Mouse (Mus musculus): ENCODE results near the gene Sh3glb2. TPM values are rescaled to one million over a fixed set of nuclear protein-coding genes. Genes with fewer than 3 reads are reported as not detected.

Sh3glb2 gene
- polyA plus RNA-seq, 1 experiment from 2014 or later, result 84.8 TPM

DNA sequence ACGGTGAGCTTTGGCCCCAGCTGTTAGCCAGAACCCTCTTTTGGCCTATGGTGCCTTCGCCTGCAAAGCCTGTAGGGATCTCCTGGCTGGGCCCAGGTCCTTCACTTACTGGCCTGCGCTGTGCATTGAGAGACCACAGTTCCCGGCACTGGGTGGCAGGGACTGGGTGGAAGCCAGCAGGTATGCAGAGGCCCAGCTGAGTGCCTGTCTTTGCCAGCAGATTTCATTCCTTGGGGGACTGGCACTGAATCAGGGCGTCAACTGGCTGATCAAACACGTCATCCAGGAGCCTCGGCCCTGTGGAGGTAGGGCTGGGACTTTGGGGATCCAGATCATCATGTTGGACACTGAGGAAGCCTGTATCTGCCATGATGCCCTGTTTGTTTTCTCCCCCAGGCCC, 36.6 kb upstream of the Sh3glb2 start:
- H3K36me3 ChIP-seq (replicated peaks), result peaks cover 65% of the 10 kb centered on the region
- peaks cover 56% of the 10 kb centered on the region for H3K4me1 ChIP-seq

GRCm38 (mm10) chr2:30393370-30393656, 34.2 kb upstream of the Sh3glb2 start:
- Histone ChIP-seq H3K9me3 (no peaks in the 10 kb centered on the region), H3K27me3 (replicated peaks; ENCODE audit: low read depth, poor library complexity, severe bottlenecking) (no peaks in the 10 kb centered on the region), H3K27ac (replicated peaks) (peak overlapping the region; percentile 89), H3K4me3 (peak overlapping the region; percentile 90), H3K36me3 (replicated peaks) (peaks cover 41% of the 10 kb centered on the region), H3K4me1 (peaks cover 42% of the 10 kb centered on the region)
- WGBS, result 64% methylated on average over 1 of the region's 1 CpGs
- DNase-seq (ENCODE audit: low spot score), result no peak

More for the DNA sequence above, 36.6 kb upstream of the Sh3glb2 start:
- DNase-seq (ENCODE audit: low spot score), result no peak
- Histone ChIP-seq H3K4me3 (no peak overlapping the region), H3K27me3 (replicated peaks; ENCODE audit: low read depth, poor library complexity, severe bottlenecking) (no peaks in the 10 kb centered on the region), H3K9me3 (no peaks in the 10 kb centered on the region), H3K27ac (replicated peaks) (no peak overlapping the region)
- WGBS, result 91% methylated on average over 7 of the region's 7 CpGs

DNA sequence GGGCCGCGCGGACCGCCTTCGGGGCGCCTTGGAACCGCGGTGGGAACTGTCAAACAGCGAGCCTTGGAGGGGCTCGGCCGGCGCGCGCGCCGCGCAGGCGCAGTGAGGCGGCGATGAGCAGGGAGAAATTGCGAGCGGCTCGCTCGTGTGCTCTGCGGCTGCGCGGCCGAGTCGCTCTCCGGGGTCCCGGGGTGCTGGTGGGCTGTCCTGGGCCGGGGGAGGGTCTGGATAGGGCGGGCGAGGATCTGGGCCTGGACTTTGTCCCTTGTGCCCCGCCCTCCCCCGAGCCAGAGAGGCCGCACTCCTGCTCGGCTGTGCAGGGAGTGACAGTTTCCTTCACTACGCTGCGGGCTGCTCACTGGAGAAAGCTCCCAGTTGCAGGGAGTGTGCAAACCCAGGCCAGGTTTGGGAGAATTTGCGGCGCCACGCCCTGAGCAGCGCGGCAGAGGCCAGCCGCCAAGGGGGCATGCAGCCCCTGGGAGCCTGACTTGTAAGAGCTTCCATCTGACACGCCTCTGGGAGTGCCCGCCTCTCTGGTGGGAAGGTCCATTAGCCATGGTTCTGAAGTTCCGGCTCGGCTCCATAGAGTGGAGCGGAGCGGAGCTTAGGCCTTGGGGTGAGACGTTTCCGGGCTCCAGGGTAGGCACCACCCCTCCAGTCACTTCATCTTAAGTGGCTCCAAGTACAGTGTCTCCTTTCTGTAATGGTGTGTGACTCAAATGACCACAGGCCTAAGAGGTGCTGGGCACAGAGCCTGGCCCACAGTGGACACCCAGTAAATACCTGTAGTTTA, 33.6 kb upstream of the Sh3glb2 start:
- peaks cover 37% of the 10 kb centered on the region for H3K4me1 ChIP-seq
- peak overlapping the region; percentile 89 for H3K27ac ChIP-seq (replicated peaks)

DNA sequence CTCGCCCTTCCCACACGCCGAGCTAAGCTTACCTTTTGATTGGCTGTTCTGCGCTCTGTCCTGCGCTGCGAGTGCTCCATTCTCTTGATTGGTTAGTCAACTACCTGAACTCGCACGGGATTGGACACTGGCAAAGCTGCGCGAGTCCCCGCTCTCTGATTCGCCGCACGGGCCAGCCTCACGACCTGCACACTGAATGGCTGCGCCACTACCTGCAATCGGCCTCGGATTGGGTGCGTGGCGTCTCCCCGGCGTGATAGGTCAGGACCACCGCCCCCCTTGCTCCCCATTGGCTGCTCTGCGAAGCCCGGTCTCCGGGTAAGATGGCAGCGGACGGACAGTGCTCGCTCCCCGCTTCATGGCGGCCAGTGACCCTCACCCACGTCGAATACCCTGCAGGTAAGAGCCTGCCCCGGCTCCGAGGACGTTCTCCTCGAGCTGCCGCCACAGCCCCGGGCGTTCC, 33.0 kb upstream of the Sh3glb2 start, which contains the start of gene Dolpp1:
Gene Dolpp1 (plus strand): TSS at position 141 of the 463 bp plus-strand sequence.
- Histone ChIP-seq H3K27ac (replicated peaks) (peak within 1 kb of the TSS; percentile 89), H3K9me3 (no peaks in the 10 kb centered on the region), H3K36me3 (replicated peaks) (peaks cover 30% of the 10 kb centered on the region), H3K27me3 (replicated peaks; ENCODE audit: low read depth, poor library complexity, severe bottlenecking) (no peaks in the 10 kb centered on the region), H3K4me3 (peak within 1 kb of the TSS; percentile 90), H3K4me1 (peaks cover 37% of the 10 kb centered on the region)
- DNase-seq (ENCODE audit: low spot score), result peak; percentile 99
- WGBS, result under 1% methylated on average over 40 of the region's 40 CpGs

More for the DNA sequence above, 33.6 kb upstream of the Sh3glb2 start:
- Histone ChIP-seq H3K4me3 (peak overlapping the region; percentile 90), H3K27me3 (replicated peaks; ENCODE audit: low read depth, poor library complexity, severe bottlenecking) (no peaks in the 10 kb centered on the region), H3K9me3 (no peaks in the 10 kb centered on the region), H3K36me3 (replicated peaks) (peaks cover 36% of the 10 kb centered on the region)
- peak; percentile 92 for DNase-seq (ENCODE audit: low spot score)
- WGBS, result under 1% methylated on average over 54 of the region's 54 CpGs

DNA sequence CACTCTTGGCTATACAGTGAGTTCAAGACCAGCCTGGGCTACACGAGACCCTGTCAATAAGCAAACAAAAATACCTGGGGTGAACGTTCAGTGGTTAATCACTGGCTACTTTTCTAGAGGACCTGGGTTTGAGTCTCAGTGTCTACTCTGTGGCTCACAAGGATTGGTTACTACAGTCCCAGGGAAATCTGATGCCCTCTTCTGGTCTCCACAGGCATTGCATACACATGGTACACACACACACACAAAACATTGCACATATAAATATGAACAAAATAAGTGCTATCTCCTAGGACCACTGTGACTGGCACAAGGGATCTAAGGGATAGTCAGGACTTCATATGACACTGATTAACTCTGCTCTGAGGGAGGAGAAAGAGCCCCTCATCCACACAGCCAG, 29.9 kb upstream of the Sh3glb2 start:
- WGBS, result 89% methylated on average over 2 of the region's 2 CpGs
- DNase-seq (ENCODE audit: low spot score), result no peak
- Histone ChIP-seq H3K4me3 (no peak overlapping the region), H3K4me1 (peaks cover 31% of the 10 kb centered on the region), H3K27me3 (replicated peaks; ENCODE audit: low read depth, poor library complexity, severe bottlenecking) (no peaks in the 10 kb centered on the region), H3K27ac (replicated peaks) (no peak overlapping the region), H3K9me3 (no peaks in the 10 kb centered on the region), H3K36me3 (replicated peaks) (peaks cover 22% of the 10 kb centered on the region)

DNA sequence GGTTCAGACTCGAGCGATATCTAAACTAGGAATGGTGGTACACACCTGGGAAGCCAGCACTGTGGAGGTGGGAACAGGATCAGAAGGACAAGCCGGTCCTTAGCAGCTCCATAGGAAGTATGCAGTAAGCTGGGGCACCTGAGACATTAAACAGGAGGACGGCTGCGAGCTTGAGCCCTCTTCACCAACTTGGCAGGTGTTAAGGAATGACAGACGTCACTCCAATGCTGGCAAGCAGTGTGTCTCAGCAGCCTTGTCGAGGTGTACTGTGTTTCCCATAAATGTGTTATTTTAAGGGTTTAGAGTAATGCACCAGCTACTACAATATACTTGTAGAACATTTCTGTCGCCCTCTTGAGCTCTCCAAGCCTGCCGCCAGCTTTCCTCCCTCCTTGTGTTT, 27.8 kb upstream of the Sh3glb2 start:
- Histone ChIP-seq H3K4me1 (peaks cover 17% of the 10 kb centered on the region), H3K4me3 (no peak overlapping the region; the same call in 1 of the 2 replicates), H3K27ac (replicated peaks) (no peak overlapping the region), H3K9me3 (no peaks in the 10 kb centered on the region), H3K36me3 (replicated peaks) (peaks cover 42% of the 10 kb centered on the region), H3K27me3 (replicated peaks; ENCODE audit: low read depth, poor library complexity, severe bottlenecking) (no peaks in the 10 kb centered on the region)
- 85% methylated on average over 9 of the region's 9 CpGs for WGBS
- no peak for DNase-seq (ENCODE audit: low spot score)

DNA sequence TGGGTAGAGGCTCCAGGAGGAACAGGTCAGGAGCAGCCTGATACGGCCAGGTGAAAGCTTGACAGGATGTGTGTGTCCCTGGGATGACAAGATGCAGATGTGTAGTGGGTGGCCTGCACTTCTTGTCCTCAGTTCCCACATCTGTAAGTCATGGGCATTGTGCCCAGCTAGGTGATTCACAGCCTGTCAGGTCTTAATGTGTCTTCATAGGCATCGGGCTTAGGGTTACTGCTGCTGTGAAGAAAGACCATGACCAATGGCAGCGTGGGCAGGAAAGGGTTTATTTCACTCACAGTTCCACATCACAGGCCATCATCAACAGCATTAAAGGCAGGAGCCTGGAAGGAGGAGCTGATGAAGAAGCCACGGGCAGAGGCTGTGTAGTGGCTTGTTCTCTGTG, 26.5 kb upstream of the Sh3glb2 start:
- no peak overlapping the region for H3K27ac ChIP-seq (replicated peaks)
- H3K36me3 ChIP-seq (replicated peaks), result peaks cover 55% of the 10 kb centered on the region
- no peak for DNase-seq (ENCODE audit: low spot score)
- peaks cover 4% of the 10 kb centered on the region for H3K4me1 ChIP-seq
- 86% methylated on average over 4 of the region's 4 CpGs for WGBS
- no peaks in the 10 kb centered on the region for H3K9me3 ChIP-seq
- no peaks in the 10 kb centered on the region for H3K27me3 ChIP-seq (replicated peaks; ENCODE audit: low read depth, poor library complexity, severe bottlenecking)
- no peak overlapping the region for H3K4me3 ChIP-seq

- WGBS, result 82% methylated on average over 5 of the region's 5 CpGs
- DNase-seq (ENCODE audit: low spot score), result no peak
- no peaks in the 10 kb centered on the region for H3K4me1 ChIP-seq
- peaks cover 63% of the 10 kb centered on the region for H3K36me3 ChIP-seq (replicated peaks)
- H3K27me3 ChIP-seq (replicated peaks; ENCODE audit: low read depth, poor library complexity, severe bottlenecking), result no peaks in the 10 kb centered on the region
- H3K27ac ChIP-seq (replicated peaks), result no peak overlapping the region
- H3K9me3 ChIP-seq, result no peaks in the 10 kb centered on the region
- no peak overlapping the region for H3K4me3 ChIP-seq
Observed at GRCm38 (mm10) chr2:30384814-30385213, 25.7 kb upstream of the Sh3glb2 start.

GRCm38 (mm10) chr2:30381377-30381725, 22.2 kb upstream of the Sh3glb2 start:
- peaks cover 97% of the 10 kb centered on the region for H3K36me3 ChIP-seq (replicated peaks)
- 0 out of 2 replicates have a peak, but pooled peaks cover 5% of the 10 kb centered on the region for H3K4me1 ChIP-seq
- no peak for DNase-seq (ENCODE audit: low spot score)
- no peaks in the 10 kb centered on the region for H3K27me3 ChIP-seq (replicated peaks; ENCODE audit: low read depth, poor library complexity, severe bottlenecking)
- no peaks in the 10 kb centered on the region for H3K9me3 ChIP-seq
- H3K4me3 ChIP-seq, result no peak overlapping the region
- no peak overlapping the region for H3K27ac ChIP-seq (replicated peaks)
- 90% methylated on average over 4 of the region's 4 CpGs for WGBS

DNA sequence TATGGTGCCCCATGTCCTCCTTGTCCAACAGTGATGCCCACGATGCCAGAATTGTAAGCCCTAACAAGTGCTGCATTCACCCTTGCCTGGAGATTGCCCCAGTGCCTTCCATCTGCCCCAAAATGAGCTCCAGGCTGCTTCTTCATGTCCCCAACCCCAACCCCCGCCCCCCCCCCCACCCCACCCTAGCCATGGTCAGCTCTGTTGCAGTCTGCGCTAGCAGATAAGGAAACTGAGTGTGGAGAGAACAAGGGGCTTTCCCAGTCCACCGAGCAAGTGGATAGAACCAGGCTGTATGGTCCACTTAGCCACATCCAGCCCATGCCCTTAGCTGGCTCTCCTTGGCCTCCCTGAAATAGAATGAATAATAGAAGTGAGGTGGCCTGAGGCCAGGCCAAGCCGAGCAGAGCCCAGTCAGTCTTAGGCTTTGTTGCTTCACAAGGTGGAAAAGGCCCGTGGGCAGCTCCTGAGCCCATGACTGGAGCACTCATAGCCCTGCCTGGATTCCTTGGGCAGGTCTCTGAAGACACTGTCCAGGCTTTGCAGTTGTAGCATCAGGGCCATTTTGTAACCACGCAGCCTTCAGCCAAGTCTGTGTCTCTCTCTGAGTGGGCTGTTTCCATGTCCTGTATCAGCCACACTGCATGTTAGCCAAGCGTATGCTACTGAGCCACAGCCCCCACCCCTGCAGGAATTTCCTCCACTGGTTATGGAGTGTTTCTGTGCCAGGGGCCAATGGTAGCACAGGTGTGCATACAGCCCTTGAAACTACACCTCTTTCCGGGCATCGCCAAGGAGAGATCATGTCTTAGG, 21.6 kb upstream of the Sh3glb2 start:
- Histone ChIP-seq H3K4me1 (0 out of 2 replicates have a peak, but pooled peaks cover 6% of the 10 kb centered on the region), H3K27me3 (replicated peaks; ENCODE audit: low read depth, poor library complexity, severe bottlenecking) (no peaks in the 10 kb centered on the region), H3K27ac (replicated peaks) (no peak overlapping the region), H3K4me3 (no peak overlapping the region), H3K36me3 (replicated peaks) (peaks cover 100% of the 10 kb centered on the region), H3K9me3 (no peaks in the 10 kb centered on the region)
- WGBS, result 90% methylated on average over 10 of the region's 10 CpGs
- no peak for DNase-seq (ENCODE audit: low spot score)

DNA sequence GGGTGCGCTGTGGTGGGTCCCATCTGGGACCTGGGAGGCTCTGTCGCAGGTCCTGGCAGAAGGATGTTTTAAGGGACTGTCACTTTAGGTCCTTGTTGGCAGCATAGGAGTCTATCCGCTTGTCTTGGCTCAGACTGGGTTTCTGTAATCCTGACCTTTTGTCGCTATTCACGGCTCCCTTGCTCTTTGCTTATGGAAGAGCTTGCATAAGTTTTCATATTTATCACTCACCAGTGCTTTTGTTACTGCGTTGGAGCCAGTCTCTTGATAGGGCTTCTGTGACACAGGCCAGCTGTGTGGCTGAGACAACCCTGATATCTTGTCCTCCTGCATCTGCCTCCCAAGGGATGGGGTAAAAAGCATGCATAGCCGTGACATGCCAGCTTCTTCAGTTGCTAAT, 20.2 kb upstream of the Sh3glb2 start:
- H3K4me1 ChIP-seq, result 0 out of 2 replicates have a peak, but pooled peaks cover 6% of the 10 kb centered on the region
- no peak overlapping the region for H3K27ac ChIP-seq (replicated peaks)
- H3K9me3 ChIP-seq, result no peaks in the 10 kb centered on the region
- peaks cover 100% of the 10 kb centered on the region for H3K36me3 ChIP-seq (replicated peaks)
- H3K27me3 ChIP-seq (replicated peaks; ENCODE audit: low read depth, poor library complexity, severe bottlenecking), result no peaks in the 10 kb centered on the region
- 92% methylated on average over 7 of the region's 7 CpGs for WGBS
- no peak for DNase-seq (ENCODE audit: low spot score)
- no peak overlapping the region for H3K4me3 ChIP-seq

DNA sequence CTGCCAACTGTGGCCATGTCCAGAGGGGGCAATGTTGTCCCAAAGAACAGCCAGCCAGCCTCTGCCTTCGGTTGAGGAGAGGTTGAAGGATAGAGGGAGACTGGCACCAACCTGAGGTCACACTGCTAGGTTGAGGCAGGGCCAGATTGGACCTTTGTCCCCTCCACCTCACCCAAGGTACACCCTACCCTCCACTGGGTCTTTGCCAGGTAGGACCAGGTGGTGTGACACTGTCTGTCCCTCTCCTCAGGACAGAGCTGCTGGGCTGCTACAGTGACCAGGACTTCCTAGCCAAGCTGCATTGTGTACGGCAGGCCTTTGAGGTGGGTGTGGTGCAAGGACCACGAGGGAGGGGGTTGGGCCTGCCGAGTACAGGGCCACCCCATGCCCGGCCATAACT, 18.6 kb upstream of the Sh3glb2 start:
- peaks cover 100% of the 10 kb centered on the region for H3K36me3 ChIP-seq (replicated peaks)
- H3K27me3 ChIP-seq (replicated peaks; ENCODE audit: low read depth, poor library complexity, severe bottlenecking), result no peaks in the 10 kb centered on the region
- no peak overlapping the region for H3K27ac ChIP-seq (replicated peaks)
- no peak overlapping the region for H3K4me3 ChIP-seq
- no peaks in the 10 kb centered on the region for H3K9me3 ChIP-seq
- DNase-seq (ENCODE audit: low spot score), result no peak
- 0 out of 2 replicates have a peak, but pooled peaks cover 6% of the 10 kb centered on the region for H3K4me1 ChIP-seq
- 87% methylated on average over 5 of the region's 5 CpGs for WGBS

All from embryonic facial prominence, embryonic 10.5 days (tissue).